Mouse (Mus musculus) layer of hippocampus, postnatal 10 days (tissue): ENCODE data around the gene Atp6v1e2. TPM values are rescaled to one million over a fixed set of nuclear protein-coding genes. Genes with fewer than 3 reads are reported as not detected.
A peak's percentile ranks its signal among the peaks of the same experiment; 100 is the strongest.

Experiments
- DNase-seq, 2 experiments: peaks; one replicate each; pipeline ENCODE4 v3.0.0; 2021; ENCODE audit warnings: low spot score in 2 of 2
- total RNA-seq, 2 experiments: library from RNA; stranded (reverse); gene quantifications; 2 replicates each; pipeline ENCODE4 v1.2.3; 2021

Gene Atp6v1e2
- total RNA-seq, 2 experiments from 2014 or later, result 0.37 TPM; not detected in 1

DNA sequence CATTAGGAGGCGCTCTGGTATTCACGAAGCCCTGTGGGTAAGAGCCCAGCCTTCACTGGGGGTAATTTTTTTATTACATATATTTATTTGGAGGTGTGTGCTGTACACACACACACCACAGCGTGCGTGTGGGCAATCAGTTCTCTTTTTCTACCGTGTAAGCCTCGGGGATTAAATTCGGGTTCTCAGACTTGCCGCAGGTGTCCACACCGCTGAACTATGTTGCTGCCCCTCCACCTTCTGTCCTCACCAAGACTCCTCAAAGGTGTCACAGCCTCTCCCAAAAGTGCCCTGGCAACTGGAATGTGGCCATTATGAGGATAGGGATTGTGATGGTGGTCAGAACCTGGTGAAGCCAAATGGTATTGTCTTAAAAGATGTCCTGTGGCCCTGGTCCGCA, 30.6 kb downstream of the Atp6v1e2 start, which contains the start of gene Tmem247:
Gene Tmem247 (plus strand): TSS at position 301 of the 400 bp plus-strand sequence.
- no peak for DNase-seq

- DNase-seq, result no peak
Observed at GRCm38 (mm10) chr17:86915540-86915939, 32.2 kb downstream of the Atp6v1e2 start.

- DNase-seq, result peak in 1 of 2 experiments; percentile 2
Observed at GRCm38 (mm10) chr17:86913003-86913607, 34.6 kb downstream of the Atp6v1e2 start.

- peak; percentile 2 to 8 for DNase-seq
Observed at GRCm38 (mm10) chr17:86911261-86911660, 36.4 kb downstream of the Atp6v1e2 start.

GRCm38 (mm10) chr17:86909733-86910495, 37.8 kb downstream of the Atp6v1e2 start:
- peak; percentile 69 to 81 for DNase-seq

DNA sequence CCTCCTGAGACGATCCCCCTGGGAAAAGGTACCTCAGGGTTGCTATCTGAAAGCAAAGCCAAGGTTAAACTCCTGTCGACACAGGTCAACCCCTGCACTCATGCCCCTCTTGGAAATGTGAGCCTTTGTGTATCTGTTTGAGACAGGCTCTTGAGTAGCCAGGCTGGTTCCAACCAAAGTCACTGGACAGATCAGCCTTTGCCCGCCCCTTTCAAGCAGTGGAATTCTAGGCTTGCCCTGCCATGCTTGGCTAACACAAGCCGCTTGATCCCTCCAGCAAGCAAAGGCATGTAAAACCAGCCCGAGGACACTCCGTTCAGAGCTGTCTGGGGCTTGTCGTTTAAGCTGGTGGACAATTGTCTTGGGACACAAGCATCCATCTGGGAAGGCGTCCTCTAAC, 39.4 kb downstream of the Atp6v1e2 start:
- DNase-seq, result peak in 1 of 2 experiments; percentile 3

GRCm38 (mm10) chr17:86907092-86907491, 40.6 kb downstream of the Atp6v1e2 start:
- DNase-seq, result peak in 1 of 2 experiments; percentile 4

- peak in 1 of 2 experiments; percentile 19 for DNase-seq
Observed at GRCm38 (mm10) chr17:86906601-86907000, 41.1 kb downstream of the Atp6v1e2 start.

- peak; percentile 94 to 96 for DNase-seq
Observed at GRCm38 (mm10) chr17:86906136-86906461, 41.6 kb downstream of the Atp6v1e2 start.

GRCm38 (mm10) chr17:86905297-86906135, 42.2 kb downstream of the Atp6v1e2 start:
- DNase-seq, result peak; percentile 68 to 74

DNA sequence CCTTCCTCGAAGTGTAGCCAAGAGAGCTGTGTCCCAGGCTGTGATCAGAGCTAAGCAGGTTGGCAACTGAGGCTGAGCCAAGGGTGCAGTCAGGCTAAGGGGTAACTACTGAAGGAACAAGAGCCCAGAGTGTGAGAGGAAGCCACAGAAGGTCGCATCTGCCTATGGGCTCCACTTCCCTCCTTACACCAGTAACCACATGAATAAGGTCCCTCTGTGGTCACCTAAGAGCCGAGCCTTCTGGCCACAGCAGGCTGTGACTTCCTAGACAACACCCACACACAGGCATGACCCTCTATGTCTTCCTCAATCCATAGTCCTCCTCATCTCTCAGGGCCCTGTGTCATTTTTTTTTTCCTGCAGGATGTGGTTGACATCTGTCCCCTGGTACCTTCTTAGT, 43.5 kb downstream of the Atp6v1e2 start:
- no peak for DNase-seq

DNA sequence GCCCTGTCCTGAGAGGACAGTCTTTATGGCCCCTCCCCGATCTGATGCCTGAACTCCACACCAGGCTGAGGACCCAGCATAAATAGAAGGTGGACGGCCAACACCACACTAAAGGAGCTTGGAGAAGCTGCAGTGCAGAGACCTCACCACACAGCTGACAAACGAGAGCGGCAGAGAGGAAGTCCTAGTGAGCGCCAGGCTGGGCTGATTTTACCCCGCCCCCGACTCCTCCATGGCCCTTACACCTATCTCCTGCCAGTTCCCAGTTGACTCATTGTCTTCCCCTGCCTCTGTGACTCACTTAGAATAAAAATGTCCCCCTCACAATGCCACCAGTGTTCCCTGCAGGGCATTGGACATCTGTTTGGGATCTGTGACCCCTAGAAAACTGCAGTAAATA, 44.1 kb downstream of the Atp6v1e2 start:
- DNase-seq, result no peak

- DNase-seq, result no peak
Observed at GRCm38 (mm10) chr17:86902399-86903067, 45.2 kb downstream of the Atp6v1e2 start.

DNA sequence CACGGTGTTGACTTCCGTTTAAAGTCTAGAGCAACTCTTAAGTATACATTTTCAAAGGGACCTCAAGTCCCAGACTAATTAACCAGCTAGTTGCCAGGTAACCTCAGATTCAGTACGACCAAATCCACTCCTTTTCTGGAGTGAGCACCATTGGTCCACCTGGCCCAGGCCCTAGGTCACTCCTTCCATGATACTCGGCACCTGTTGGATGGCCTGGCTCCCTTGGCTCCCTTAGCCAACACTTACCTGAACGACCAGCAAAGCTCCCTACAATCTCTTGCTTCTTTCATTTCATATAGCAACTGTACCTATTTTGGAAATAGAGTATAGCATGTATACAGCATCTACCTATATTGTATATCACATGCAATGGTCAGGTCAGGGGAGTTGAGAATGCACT, 47.1 kb downstream of the Atp6v1e2 start:
- no peak for DNase-seq

- DNase-seq, result no peak
Observed at GRCm38 (mm10) chr17:86899821-86900220, 47.9 kb downstream of the Atp6v1e2 start.

- DNase-seq, result no peak
Observed at GRCm38 (mm10) chr17:86897486-86898165, 50.1 kb downstream of the Atp6v1e2 start.

DNA sequence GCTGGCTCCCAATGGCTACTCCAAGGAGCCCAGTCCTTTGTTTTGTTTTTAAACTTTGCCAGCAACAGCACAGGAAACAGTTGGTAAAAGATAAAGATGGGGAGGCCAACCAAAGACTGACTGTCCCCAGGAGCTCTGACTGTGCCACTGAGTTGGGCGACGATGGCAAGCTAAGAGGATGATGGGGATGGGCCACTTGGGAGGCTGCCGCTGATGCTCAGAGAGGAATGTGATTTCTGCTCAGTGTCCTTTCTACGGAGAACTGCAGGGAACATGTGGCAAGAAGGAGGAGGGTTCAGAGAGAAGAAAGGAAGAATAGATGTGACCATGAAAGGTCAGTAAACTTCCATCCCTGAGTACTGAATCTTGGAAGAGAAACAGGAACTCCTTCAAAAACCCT, 52.5 kb downstream of the Atp6v1e2 start:
- DNase-seq, result no peak
